Mouse (Mus musculus) embryonic facial prominence, embryonic 11.5 days (tissue): ENCODE results near the gene Ablim1. TPM values are rescaled to one million over a fixed set of nuclear protein-coding genes. Genes with fewer than 3 reads are reported as not detected.

ENCODE experiments used
- ATAC-seq: fragments of 200-750 bp; cut with Nextera tagmentation; replicated peaks from 2 replicates; pipeline ENCODE4 v1.8.0; 2017; ENCODE audit warnings: low read depth; ENCODE audit not compliant: insufficient number of reproducible peaks, low FRiP score, low TSS enrichment
- DNase-seq: peaks from one replicate; pipeline ENCODE4 v3.0.0-alpha.2; 2015; ENCODE audit warnings: low spot score
- H3K27ac ChIP-seq: fragments of 300-500 bp; sonication (generic); replicated peaks from 2 replicates; pipeline ENCODE4 v1.5.1; 2014; ENCODE audit warnings: mild to moderate bottlenecking, low read depth, low read length, control low read depth
- H3K27me3 ChIP-seq: fragments of 300-500 bp; sonication (generic); 2 replicates; pipeline ENCODE4 v1.6.1; 2014; ENCODE audit warnings: mild to moderate bottlenecking, low read length, moderate library complexity, mixed read lengths; ENCODE audit not compliant: control insufficient read depth, insufficient read depth
- H3K36me3 ChIP-seq: fragments of 300-500 bp; sonication (generic); replicated peaks from 2 replicates; pipeline ENCODE4 v1.6.1; 2014; ENCODE audit warnings: low read depth, mild to moderate bottlenecking, low read length, moderate library complexity, mixed read lengths; ENCODE audit not compliant: control insufficient read depth, insufficient read depth
- H3K4me1 ChIP-seq: fragments of 300-500 bp; sonication (generic); 2 replicates; pipeline ENCODE4 v1.6.1; 2014; ENCODE audit warnings: low read length, mixed read lengths; ENCODE audit not compliant: control insufficient read depth, insufficient read depth
- H3K4me2 ChIP-seq: fragments of 300-500 bp; sonication (generic); 2 replicates; pipeline ENCODE4 v1.6.1; 2014; ENCODE audit warnings: low read depth, mild to moderate bottlenecking, control low read depth, low read length, moderate library complexity
- H3K4me3 ChIP-seq: fragments of 300-500 bp; sonication (generic); 2 replicates; pipeline ENCODE4 v1.5.1; 2014; ENCODE audit warnings: low read depth, low read length, control low read depth
- H3K9ac ChIP-seq: fragments of 300-500 bp; sonication (generic); replicated peaks from 2 replicates; pipeline ENCODE4 v1.6.1; 2014; ENCODE audit warnings: mild to moderate bottlenecking, control low read depth, low read length
- H3K9me3 ChIP-seq: fragments of 300-500 bp; sonication (generic); replicated peaks from 2 replicates; pipeline ENCODE4 v1.6.1; 2016; ENCODE audit warnings: mild to moderate bottlenecking, low read length, inconsistent platforms, mixed read lengths; ENCODE audit not compliant: control insufficient read depth
- WGBS: fragments of 180-500 bp; shearing (Covaris S2); extraction: QIAGEN DNeasy Blood & Tissue Kit; methylation state at CpG from one replicate; pipeline ENCODE4 v1.1.7; 2014; 5-methylcytosine and 5-hydroxymethylcytosine counted together
- polyA plus RNA-seq: library from polyadenylated mRNA; unstranded; fragments of >200 nt; fragmentation: Nextera tagmentation; extraction: Ambion mirVana; gene quantifications from 2 replicates; pipeline ENCODE4 v1.2.1, GENCODE M21; 2014

The Ablim1 gene
- polyA plus RNA-seq, 1 experiment from 2014 or later: 22.8 TPM

DNA sequence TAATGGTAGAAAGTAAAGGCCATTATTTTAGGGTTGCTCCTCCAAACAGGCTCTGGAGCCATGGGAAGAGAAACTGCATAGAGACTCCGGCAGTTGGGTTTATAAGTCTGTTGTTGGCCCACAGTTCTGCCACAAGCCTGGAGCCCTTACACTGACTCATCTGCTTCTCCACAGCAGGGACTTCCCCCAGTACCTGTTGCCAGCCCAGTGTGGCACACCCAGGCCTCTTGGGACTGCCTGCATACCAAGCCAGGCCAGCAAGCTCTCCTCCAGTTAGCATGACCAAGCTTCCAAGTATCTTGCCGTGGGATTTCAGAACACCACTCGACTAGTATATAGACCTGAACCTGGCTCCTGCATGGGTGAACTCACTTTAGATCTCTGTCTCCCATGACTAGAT, 299.9 kb downstream of the Ablim1 start:
- 96% methylated on average over 3 of the region's 3 CpGs for WGBS
- no peak overlapping the region for H3K4me2 ChIP-seq
- no peak overlapping the region for H3K27ac ChIP-seq
- H3K9ac ChIP-seq: no peak overlapping the region
- no peaks in the 10 kb centered on the region for H3K36me3 ChIP-seq
- peaks cover 3% of the 10 kb centered on the region for H3K4me1 ChIP-seq
- no peak for ATAC-seq
- no peaks in the 10 kb centered on the region for H3K9me3 ChIP-seq
- H3K27me3 ChIP-seq: no peaks in the 10 kb centered on the region
- DNase-seq: no peak
- H3K4me3 ChIP-seq: no peak overlapping the region

DNA sequence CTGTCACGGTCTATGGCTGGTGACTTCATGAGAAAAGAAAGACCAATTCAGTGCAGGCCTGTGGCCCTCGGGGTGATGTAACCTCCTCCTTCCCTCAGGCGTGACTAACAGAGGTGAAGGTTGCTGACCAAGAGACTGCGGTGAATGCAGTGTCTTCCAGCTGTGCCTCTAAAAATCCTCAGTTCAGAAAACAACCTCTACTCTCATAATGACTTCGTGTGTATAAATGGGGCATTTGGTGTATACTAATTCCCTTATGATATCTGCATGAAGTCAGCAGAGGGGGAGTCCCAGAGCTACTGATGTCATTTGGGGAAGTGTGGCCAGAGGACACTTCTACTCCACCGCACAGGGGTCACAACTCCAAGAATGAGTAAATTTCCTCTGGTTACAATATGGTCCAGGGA, 301.4 kb downstream of the Ablim1 start:
- Histone ChIP-seq H3K27me3 (0 out of 2 replicates have a peak, but pooled peaks cover 2% of the 10 kb centered on the region), H3K9ac (no peak overlapping the region), H3K4me1 (peaks cover 3% of the 10 kb centered on the region), H3K4me2 (no peak overlapping the region), H3K9me3 (no peaks in the 10 kb centered on the region), H3K36me3 (no peaks in the 10 kb centered on the region), H3K27ac (no peak overlapping the region), H3K4me3 (no peak overlapping the region)
- ATAC-seq: no peak
- WGBS: 39% methylated on average over 6 of the region's 6 CpGs
- DNase-seq: no peak

DNA sequence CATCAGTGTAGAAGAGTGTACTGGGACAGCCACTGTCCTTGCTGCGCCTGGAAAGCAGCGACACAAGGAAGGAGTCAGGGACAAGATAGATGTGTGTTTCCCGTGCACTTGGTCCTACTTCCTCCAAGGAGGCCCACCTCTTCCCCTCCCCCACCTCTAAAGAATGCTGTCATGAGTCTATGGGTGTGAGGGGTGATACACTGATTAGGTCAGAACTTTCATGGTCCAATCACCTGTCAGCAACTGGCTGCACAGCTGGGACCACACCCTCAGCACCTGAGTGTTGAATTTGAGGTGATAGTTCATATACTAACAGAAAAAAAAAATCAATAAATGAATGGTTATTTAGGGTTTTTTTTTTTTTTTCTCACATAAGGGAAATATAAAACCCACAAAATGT, 302.7 kb downstream of the Ablim1 start:
- DNase-seq: no peak
- Histone ChIP-seq H3K36me3 (no peaks in the 10 kb centered on the region), H3K4me2 (no peak overlapping the region), H3K27ac (no peak overlapping the region), H3K4me1 (peaks cover 3% of the 10 kb centered on the region), H3K9ac (no peak overlapping the region), H3K27me3 (peaks cover 5% of the 10 kb centered on the region), H3K4me3 (no peak overlapping the region), H3K9me3 (no peaks in the 10 kb centered on the region)
- WGBS: 68% methylated on average over 3 of the region's 3 CpGs
- no peak for ATAC-seq

DNA sequence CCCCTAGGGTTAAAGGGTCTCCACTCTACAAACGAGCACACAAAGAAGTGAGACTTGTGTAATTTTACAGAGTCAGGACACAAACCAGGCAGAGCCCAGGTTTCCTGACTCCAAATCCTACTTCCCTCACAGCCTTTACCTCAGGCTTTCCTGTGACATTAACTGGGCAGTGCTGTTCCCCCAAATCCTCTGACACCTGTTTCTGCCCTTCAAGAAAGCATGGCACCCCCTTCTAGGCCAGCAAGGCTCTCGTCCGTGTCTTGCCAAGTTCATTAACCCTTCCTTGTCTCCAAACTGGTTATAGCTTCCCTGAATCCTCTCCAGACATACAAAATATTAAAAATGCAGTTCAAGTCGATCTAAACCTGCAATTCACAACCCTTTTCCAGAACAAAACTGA, 304.7 kb downstream of the Ablim1 start:
- Histone ChIP-seq H3K36me3 (no peaks in the 10 kb centered on the region), H3K9me3 (no peaks in the 10 kb centered on the region), H3K4me3 (no peak overlapping the region), H3K27me3 (peaks cover 5% of the 10 kb centered on the region), H3K4me2 (no peak overlapping the region), H3K4me1 (no peaks in the 10 kb centered on the region; the same call in 1 of the 2 replicates), H3K27ac (no peak overlapping the region), H3K9ac (no peak overlapping the region)
- ATAC-seq (no peak), DNase-seq (no peak)
- 23% methylated on average over 4 of the region's 4 CpGs for WGBS

DNA sequence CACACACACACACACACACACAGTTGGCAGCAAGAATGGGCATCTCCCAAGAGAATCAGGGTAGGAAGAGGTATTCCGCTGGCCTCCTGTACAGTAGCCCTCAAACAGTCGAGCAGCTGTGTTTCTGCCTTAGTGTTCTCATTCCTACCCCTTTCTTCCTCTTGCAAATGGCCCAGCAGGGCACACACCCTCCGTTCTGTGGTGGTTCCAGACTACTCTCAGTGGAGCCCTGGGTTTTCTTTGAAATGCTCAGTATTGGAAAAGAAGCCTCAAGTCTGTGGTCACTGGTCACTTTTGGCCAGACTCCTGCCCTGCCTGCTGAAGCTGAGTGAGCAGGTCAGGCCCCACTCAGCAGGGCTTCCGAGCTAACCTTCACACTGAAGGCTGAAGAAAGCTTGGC, 305.1 kb downstream of the Ablim1 start:
- 39% methylated on average over 4 of the region's 4 CpGs for WGBS
- no peak overlapping the region for H3K27ac ChIP-seq
- DNase-seq: no peak
- no peak overlapping the region for H3K9ac ChIP-seq
- no peaks in the 10 kb centered on the region for H3K9me3 ChIP-seq
- no peak for ATAC-seq
- no peak overlapping the region for H3K4me2 ChIP-seq
- no peaks in the 10 kb centered on the region for H3K36me3 ChIP-seq
- peaks cover 5% of the 10 kb centered on the region for H3K27me3 ChIP-seq
- H3K4me3 ChIP-seq: no peak overlapping the region
- no peaks in the 10 kb centered on the region; the same call in 1 of the 2 replicates for H3K4me1 ChIP-seq

DNA sequence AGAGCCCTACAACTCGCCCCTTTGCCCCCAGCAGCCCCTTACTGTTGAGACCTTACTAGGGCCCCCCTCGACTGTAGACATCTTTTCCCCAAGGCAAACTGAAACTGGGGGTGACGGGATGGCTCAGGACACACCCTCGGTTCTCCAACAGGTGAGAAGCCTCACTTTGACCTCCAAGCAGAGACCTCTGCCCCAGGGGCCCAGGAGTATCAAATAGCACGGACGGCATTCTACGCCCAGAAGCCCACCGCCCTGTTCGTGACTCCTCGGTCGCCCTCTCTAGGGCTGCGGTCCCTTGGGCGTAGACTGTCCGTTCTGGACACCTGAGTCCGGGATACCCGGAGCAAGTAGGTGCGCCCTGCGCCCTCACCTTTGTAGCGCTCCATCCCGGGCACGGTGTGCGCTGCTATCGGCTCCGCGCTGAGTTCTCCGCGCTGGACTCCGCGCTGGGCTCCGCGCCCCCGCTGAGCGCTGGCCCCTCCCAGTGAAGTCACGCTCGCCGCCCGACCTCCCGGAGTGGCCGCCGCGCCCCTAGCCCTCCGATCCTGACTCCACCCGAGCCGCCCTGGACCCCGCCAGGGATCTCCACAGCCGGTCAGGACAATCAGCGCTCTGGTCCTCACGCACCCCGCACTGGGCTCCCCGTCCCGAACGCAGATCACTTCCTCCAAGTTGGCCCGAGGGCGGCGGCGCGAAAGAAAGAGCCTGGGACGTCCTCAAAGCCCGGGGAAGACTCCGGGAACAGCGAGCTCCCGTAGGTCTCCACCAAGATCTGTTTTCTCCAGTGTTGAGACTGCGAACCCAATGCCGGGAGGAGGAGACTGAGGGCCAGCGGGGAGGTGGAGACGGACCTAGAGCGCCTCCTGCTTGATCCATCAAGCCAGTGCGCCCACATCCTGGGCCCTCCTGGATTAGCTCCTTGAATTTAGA, 306.7 kb downstream of the Ablim1 start, which contains the start of gene Afap1l2:
Gene Afap1l2 (minus strand): TSS at position 448 of the 930 bp plus-strand sequence.
- H3K9me3 ChIP-seq: no peaks in the 10 kb centered on the region
- H3K27ac ChIP-seq: no peak within 1 kb of the TSS
- no peaks in the 10 kb centered on the region for H3K36me3 ChIP-seq
- peak; percentile 40; the same call in 1 of the 2 replicates for ATAC-seq
- no peaks in the 10 kb centered on the region; the same call in 1 of the 2 replicates for H3K4me1 ChIP-seq
- 2% methylated on average over 64 of the region's 68 CpGs for WGBS
- DNase-seq: peak; percentile 56
- H3K9ac ChIP-seq: peak within 1 kb of the TSS; percentile 61
- H3K4me3 ChIP-seq: peak within 1 kb of the TSS; percentile 50
- H3K27me3 ChIP-seq: peaks cover 5% of the 10 kb centered on the region
- H3K4me2 ChIP-seq: peak within 1 kb of the TSS; percentile 97

DNA sequence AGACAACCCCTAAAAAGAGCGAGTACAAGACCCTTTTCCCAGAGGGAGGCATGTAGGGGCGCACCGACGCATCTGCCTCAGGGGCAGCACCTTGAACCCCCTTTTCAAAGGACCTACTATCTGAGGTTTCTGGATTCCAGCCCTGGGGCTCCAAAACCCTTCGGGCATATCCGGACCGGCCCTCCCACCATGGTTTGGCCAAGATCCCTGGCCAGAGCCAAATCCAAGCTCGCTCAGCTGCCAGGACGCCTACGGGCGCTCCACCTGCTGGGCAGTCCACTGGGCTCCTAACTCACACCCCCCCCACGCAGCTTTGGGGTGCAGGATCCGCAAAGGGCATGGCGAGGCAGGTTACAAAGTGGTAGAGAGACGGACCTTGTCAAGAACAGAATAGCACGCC, 307.4 kb downstream of the Ablim1 start:
- ATAC-seq (no peak), DNase-seq (no peak)
- peaks cover 5% of the 10 kb centered on the region for H3K27me3 ChIP-seq
- no peaks in the 10 kb centered on the region for H3K9me3 ChIP-seq
- H3K4me2 ChIP-seq: peak overlapping the region; percentile 97; the same call in 1 of the 2 replicates
- 65% methylated on average over 16 of the region's 16 CpGs for WGBS
- H3K9ac ChIP-seq: no peak overlapping the region
- no peaks in the 10 kb centered on the region for H3K36me3 ChIP-seq
- H3K4me3 ChIP-seq: peak overlapping the region; percentile 50
- H3K27ac ChIP-seq: no peak overlapping the region
- no peaks in the 10 kb centered on the region; the same call in 1 of the 2 replicates for H3K4me1 ChIP-seq

DNA sequence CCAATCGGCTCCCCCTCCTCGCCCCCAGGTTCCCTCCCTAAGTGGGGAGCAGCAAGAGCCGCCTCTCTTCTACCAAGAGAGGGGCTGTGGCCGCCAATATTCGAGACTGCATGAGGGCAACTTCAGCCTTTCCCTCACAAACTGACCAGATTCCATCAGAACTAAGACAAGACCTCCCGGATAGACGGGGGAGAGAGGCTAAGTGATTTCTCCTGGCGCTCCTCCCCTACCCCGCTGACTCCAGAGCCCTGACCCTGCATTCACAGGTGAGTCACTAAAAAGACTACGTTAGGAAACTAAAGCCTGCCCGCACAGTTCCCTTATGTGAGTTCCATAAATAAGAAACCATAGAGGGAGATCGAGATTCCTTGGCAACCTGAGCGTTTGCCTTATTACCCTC, 307.9 kb downstream of the Ablim1 start:
- no peaks in the 10 kb centered on the region for H3K9me3 ChIP-seq
- H3K27me3 ChIP-seq: peaks cover 5% of the 10 kb centered on the region
- no peak overlapping the region for H3K27ac ChIP-seq
- no peak overlapping the region for H3K9ac ChIP-seq
- no peak overlapping the region for H3K4me3 ChIP-seq
- DNase-seq: no peak
- 59% methylated on average over 13 of the region's 13 CpGs for WGBS
- no peaks in the 10 kb centered on the region for H3K36me3 ChIP-seq
- peaks cover 2% of the 10 kb centered on the region for H3K4me1 ChIP-seq
- ATAC-seq: no peak
- H3K4me2 ChIP-seq: no peak overlapping the region
